Mouse (Mus musculus): ENCODE measurements around the gene Grb2. TPM values are rescaled to one million over a fixed set of nuclear protein-coding genes. Genes with fewer than 3 reads are reported as not detected.

Gene Grb2
- polyA plus RNA-seq, 1 experiment: not detected

GRCm38 (mm10) chr11:115707313-115708208 lies 836 bp downstream of the Grb2 start:
- no peak for TF ChIP-seq POLR2A (IDR thresholded peaks at IDR 0.05; ENCODE audit: insufficient read depth, low read depth, low read length)
- no peak for TF ChIP-seq CTCF (IDR thresholded peaks at IDR 0.05; ENCODE audit: insufficient read depth, low read depth, low read length)
- under 1% methylated on average over 44 of the region's 44 CpGs for WGBS
- H3K27ac ChIP-seq (ENCODE audit: insufficient read depth, low read depth, low read length): peak overlapping the region; percentile 86
- peak overlapping the region; percentile 100 for H3K4me3 ChIP-seq (ENCODE audit: insufficient read depth, low read depth, low read length)
- H3K4me1 ChIP-seq (ENCODE audit: control insufficient read depth, insufficient read depth, low read length): peaks cover 5% of the 10 kb centered on the region

- H3K4me1 ChIP-seq (ENCODE audit: control insufficient read depth, insufficient read depth, low read length): peaks cover 5% of the 10 kb centered on the region
- TF ChIP-seq CTCF (IDR thresholded peaks at IDR 0.05; ENCODE audit: insufficient read depth, low read depth, low read length): no peak
- no peak for TF ChIP-seq POLR2A (IDR thresholded peaks at IDR 0.05; ENCODE audit: insufficient read depth, low read depth, low read length)
- H3K27ac ChIP-seq (ENCODE audit: insufficient read depth, low read depth, low read length): no peak overlapping the region
- peak overlapping the region; percentile 42 for H3K4me3 ChIP-seq (ENCODE audit: insufficient read depth, low read depth, low read length)
- WGBS: 58% methylated on average over 10 of the region's 10 CpGs
These were observed 1.8 kb downstream of the Grb2 start for GRCm38 (mm10) chr11:115706584-115706983.

DNA sequence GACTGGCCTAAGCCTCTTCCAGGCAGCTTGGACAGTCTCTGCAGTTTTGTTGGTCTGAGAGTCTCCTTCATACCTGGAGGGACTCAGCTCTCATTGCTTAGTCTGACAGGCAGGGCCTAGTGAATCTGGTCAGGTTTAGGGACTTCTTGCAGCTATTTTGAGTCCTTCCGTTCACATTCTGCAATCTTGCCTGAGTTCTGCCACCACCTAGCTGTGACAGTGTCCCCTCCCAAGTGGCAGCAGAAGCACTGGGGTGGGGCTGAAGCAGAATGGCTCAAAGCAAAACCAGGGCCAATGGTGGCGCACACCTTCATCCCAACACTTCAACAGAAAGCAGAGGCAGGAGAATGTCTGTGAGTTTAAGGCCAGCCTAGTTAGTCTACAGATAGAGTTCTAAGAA lies 2.8 kb downstream of the Grb2 start:
- Histone ChIP-seq H3K27ac (ENCODE audit: insufficient read depth, low read depth, low read length) (no peak overlapping the region), H3K4me1 (ENCODE audit: control insufficient read depth, insufficient read depth, low read length) (peaks cover 5% of the 10 kb centered on the region), H3K4me3 (ENCODE audit: insufficient read depth, low read depth, low read length) (no peak overlapping the region)
- 65% methylated on average over 2 of the region's 2 CpGs for WGBS
- TF ChIP-seq POLR2A (IDR thresholded peaks at IDR 0.05; ENCODE audit: insufficient read depth, low read depth, low read length) (no peak), CTCF (IDR thresholded peaks at IDR 0.05; ENCODE audit: insufficient read depth, low read depth, low read length) (no peak)

- Histone ChIP-seq H3K27ac (ENCODE audit: insufficient read depth, low read depth, low read length) (0 out of 2 replicates have a peak overlapping the region, but pooled peaks have one; percentile 2), H3K4me3 (ENCODE audit: insufficient read depth, low read depth, low read length) (no peak overlapping the region), H3K4me1 (ENCODE audit: control insufficient read depth, insufficient read depth, low read length) (peaks cover 7% of the 10 kb centered on the region)
- WGBS: 67% methylated on average over 10 of the region's 10 CpGs
- no peak for TF ChIP-seq CTCF (IDR thresholded peaks at IDR 0.05; ENCODE audit: insufficient read depth, low read depth, low read length)
These were observed 3.7 kb downstream of the Grb2 start for GRCm38 (mm10) chr11:115704648-115705047.

DNA sequence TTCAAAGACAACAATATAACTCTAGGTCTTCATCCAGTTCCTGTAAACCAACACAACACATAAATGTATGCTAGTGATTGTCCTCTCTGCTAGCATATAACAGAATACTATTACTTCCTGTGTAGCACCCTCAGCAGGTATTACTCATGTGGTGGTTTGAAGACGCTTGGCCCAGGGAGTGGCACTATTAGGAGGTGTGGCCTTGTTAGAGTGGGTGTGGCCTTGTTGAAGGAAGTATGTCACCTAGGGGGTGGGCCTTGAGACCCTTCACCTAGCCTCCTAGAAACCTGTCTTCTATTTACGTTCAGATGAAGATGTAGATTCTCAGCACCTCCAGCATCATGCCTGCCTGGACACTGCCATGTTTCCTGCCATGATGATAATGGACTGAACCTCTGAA lies 4.9 kb downstream of the Grb2 start:
- no peak for TF ChIP-seq CTCF (IDR thresholded peaks at IDR 0.05; ENCODE audit: insufficient read depth, low read depth, low read length)
- TF ChIP-seq POLR2A (IDR thresholded peaks at IDR 0.05; ENCODE audit: insufficient read depth, low read depth, low read length): no peak
- Histone ChIP-seq H3K27ac (ENCODE audit: insufficient read depth, low read depth, low read length) (no peak overlapping the region), H3K4me1 (ENCODE audit: control insufficient read depth, insufficient read depth, low read length) (peaks cover 7% of the 10 kb centered on the region), H3K4me3 (ENCODE audit: insufficient read depth, low read depth, low read length) (no peak overlapping the region)
- WGBS: 78% methylated on average over 2 of the region's 2 CpGs

- 2% methylated on average over 17 of the region's 17 CpGs for WGBS
- TF ChIP-seq POLR2A (IDR thresholded peaks at IDR 0.05; ENCODE audit: insufficient read depth, low read depth, low read length) (no peak), CTCF (IDR thresholded peaks at IDR 0.05; ENCODE audit: insufficient read depth, low read depth, low read length) (0 out of 2 replicates have a peak, but pooled peaks have one; percentile 28)
- Histone ChIP-seq H3K4me3 (ENCODE audit: insufficient read depth, low read depth, low read length) (peak overlapping the region; percentile 91), H3K4me1 (ENCODE audit: control insufficient read depth, insufficient read depth, low read length) (peaks cover 15% of the 10 kb centered on the region), H3K27ac (ENCODE audit: insufficient read depth, low read depth, low read length) (peak overlapping the region; percentile 89)
These were observed 9.2 kb downstream of the Grb2 start for GRCm38 (mm10) chr11:115698986-115699728.

DNA sequence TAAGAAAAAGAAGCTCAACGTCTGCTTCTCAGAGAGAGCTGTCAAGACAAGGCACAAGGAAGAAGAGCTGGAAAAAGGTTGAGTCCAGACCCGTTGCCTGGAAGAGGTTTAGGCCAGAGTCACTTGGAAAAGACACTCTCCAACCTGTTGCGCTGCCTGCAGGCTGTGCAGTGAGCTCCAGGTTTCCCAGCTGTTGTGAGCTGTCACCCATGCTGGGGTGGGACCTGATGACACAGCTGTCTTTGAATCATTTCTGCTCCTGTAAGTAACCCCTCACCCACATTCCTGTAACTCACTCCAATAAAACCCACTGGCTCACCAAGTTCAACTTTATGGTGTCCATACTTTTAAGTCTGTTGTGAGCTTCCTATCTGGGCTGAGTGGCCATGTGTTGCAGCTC lies 10.7 kb downstream of the Grb2 start:
- Histone ChIP-seq H3K4me3 (ENCODE audit: insufficient read depth, low read depth, low read length) (peak overlapping the region; percentile 52), H3K4me1 (ENCODE audit: control insufficient read depth, insufficient read depth, low read length) (peaks cover 20% of the 10 kb centered on the region), H3K27ac (ENCODE audit: insufficient read depth, low read depth, low read length) (peak overlapping the region; percentile 46)
- WGBS: 38% methylated on average over 3 of the region's 3 CpGs
- TF ChIP-seq CTCF (IDR thresholded peaks at IDR 0.05; ENCODE audit: insufficient read depth, low read depth, low read length): no peak
- TF ChIP-seq POLR2A (IDR thresholded peaks at IDR 0.05; ENCODE audit: insufficient read depth, low read depth, low read length): no peak

GRCm38 (mm10) chr11:115697091-115697490 lies 11.3 kb downstream of the Grb2 start:
- no peak for TF ChIP-seq CTCF (IDR thresholded peaks at IDR 0.05; ENCODE audit: insufficient read depth, low read depth, low read length)
- TF ChIP-seq POLR2A (IDR thresholded peaks at IDR 0.05; ENCODE audit: insufficient read depth, low read depth, low read length): no peak
- Histone ChIP-seq H3K27ac (ENCODE audit: insufficient read depth, low read depth, low read length) (peak overlapping the region; percentile 27), H3K4me3 (ENCODE audit: insufficient read depth, low read depth, low read length) (peak overlapping the region; percentile 52), H3K4me1 (ENCODE audit: control insufficient read depth, insufficient read depth, low read length) (peaks cover 21% of the 10 kb centered on the region)
- WGBS: 26% methylated on average over 2 of the region's 2 CpGs

DNA sequence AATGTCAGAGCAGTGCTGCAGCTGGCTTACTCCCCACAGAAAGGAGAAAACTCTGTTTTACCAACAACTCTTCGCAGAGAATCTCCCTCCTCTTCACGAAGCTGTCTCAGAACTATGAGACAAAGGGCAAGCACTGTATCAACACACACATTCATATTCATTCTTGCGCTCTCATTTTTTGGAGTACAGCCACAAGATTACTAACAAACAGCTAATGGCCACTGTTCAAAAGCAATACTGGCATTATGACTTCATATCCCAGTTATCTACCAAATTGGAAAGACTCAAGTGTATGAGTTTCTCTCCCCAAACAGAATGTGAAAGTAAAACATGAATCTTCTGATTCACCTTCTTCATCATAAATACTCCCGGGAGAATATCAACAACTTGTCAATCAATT lies 11.9 kb downstream of the Grb2 start:
- H3K4me1 ChIP-seq (ENCODE audit: control insufficient read depth, insufficient read depth, low read length): peaks cover 23% of the 10 kb centered on the region
- peak overlapping the region; percentile 68; the same call in 1 of the 2 replicates for H3K27ac ChIP-seq (ENCODE audit: insufficient read depth, low read depth, low read length)
- WGBS: 35% methylated on average over 4 of the region's 4 CpGs

More for the DNA sequence above, 11.9 kb downstream of the Grb2 start:
- no peak for TF ChIP-seq CTCF (IDR thresholded peaks at IDR 0.05; ENCODE audit: insufficient read depth, low read depth, low read length)
- TF ChIP-seq POLR2A (IDR thresholded peaks at IDR 0.05; ENCODE audit: insufficient read depth, low read depth, low read length): no peak
- H3K4me3 ChIP-seq (ENCODE audit: insufficient read depth, low read depth, low read length): no peak overlapping the region
